Mouse (Mus musculus) hindbrain, embryonic 12.5 days (tissue): ENCODE measurements at regions not wholly inside any gene's neighbourhood (a gene's known extent, or its start where the extent isn't known, plus 50 kb on each side); places are given as distances from the start of the nearest gene placed in this dataset.

ENCODE experiments used
- ATAC-seq: fragments of 200-750 bp; cut with Nextera tagmentation; 2 replicates; pipeline ENCODE4 v1.8.0; 2017; ENCODE audit warnings: moderate TSS enrichment; ENCODE audit not compliant: low FRiP score
- H3K27ac ChIP-seq: fragments of 300-500 bp; sonication (generic); 2 replicates; pipeline ENCODE4 v1.5.1; 2016; ENCODE audit warnings: mild to moderate bottlenecking
- H3K27me3 ChIP-seq: fragments of 300-500 bp; sonication (generic); 2 replicates; pipeline ENCODE4 v1.6.1; 2016; ENCODE audit warnings: mild to moderate bottlenecking
- H3K36me3 ChIP-seq: fragments of 300-500 bp; sonication (generic); 2 replicates; pipeline ENCODE4 v1.6.1; 2016; ENCODE audit warnings: mild to moderate bottlenecking
- H3K4me1 ChIP-seq: fragments of 300-500 bp; sonication (generic); 2 replicates; pipeline ENCODE4 v1.6.1; 2016
- H3K4me2 ChIP-seq: fragments of 300-500 bp; sonication (generic); replicated peaks from 2 replicates; pipeline ENCODE4 v1.6.1; 2016; ENCODE audit warnings: mild to moderate bottlenecking
- H3K4me3 ChIP-seq: fragments of 300-500 bp; sonication (generic); 2 replicates; pipeline ENCODE4 v1.5.1; 2016; ENCODE audit warnings: mild to moderate bottlenecking
- H3K9ac ChIP-seq: fragments of 300-500 bp; sonication (generic); 2 replicates; pipeline ENCODE4 v1.6.1; 2016; ENCODE audit warnings: mild to moderate bottlenecking, moderate library complexity
- H3K9me3 ChIP-seq: fragments of 300-500 bp; sonication (generic); replicated peaks from 2 replicates; pipeline ENCODE4 v1.6.1; 2016; ENCODE audit warnings: mild to moderate bottlenecking
- WGBS: fragments of 180-500 bp; shearing (Covaris S2); methylation state at CpG from one replicate; pipeline ENCODE4 v1.1.7; 2016; 5-methylcytosine and 5-hydroxymethylcytosine counted together

- Histone ChIP-seq H3K4me3 (no peak overlapping the region), H3K36me3 (no peaks in the 10 kb centered on the region), H3K27me3 (no peaks in the 10 kb centered on the region), H3K9me3 (no peaks in the 10 kb centered on the region), H3K4me1 (0 out of 2 replicates have a peak, but pooled peaks cover 2% of the 10 kb centered on the region), H3K9ac (no peak overlapping the region), H3K27ac (no peak overlapping the region), H3K4me2 (no peak overlapping the region)
- 75% methylated on average over 8 of the region's 8 CpGs for WGBS
- ATAC-seq = no peak
These were observed 167.7 kb upstream of the Klf4 start for GRCm38 (mm10) chr4:55699917-55700316.

- no peak for ATAC-seq
- Histone ChIP-seq H3K9ac (no peak overlapping the region), H3K4me1 (0 out of 2 replicates have a peak, but pooled peaks cover 2% of the 10 kb centered on the region), H3K4me3 (no peak overlapping the region), H3K36me3 (no peaks in the 10 kb centered on the region), H3K9me3 (no peaks in the 10 kb centered on the region), H3K27me3 (no peaks in the 10 kb centered on the region), H3K4me2 (no peak overlapping the region), H3K27ac (no peak overlapping the region)
- 77% methylated on average over 5 of the region's 5 CpGs for WGBS
These were observed 166.9 kb upstream of the Klf4 start for GRCm38 (mm10) chr4:55699161-55699560.

GRCm38 (mm10) chr4:55697108-55697507 lies 164.8 kb upstream of the Klf4 start:
- Histone ChIP-seq H3K9me3 (no peaks in the 10 kb centered on the region), H3K4me1 (0 out of 2 replicates have a peak, but pooled peaks cover 2% of the 10 kb centered on the region), H3K4me2 (no peak overlapping the region), H3K4me3 (no peak overlapping the region), H3K27ac (no peak overlapping the region), H3K27me3 (no peaks in the 10 kb centered on the region), H3K36me3 (no peaks in the 10 kb centered on the region), H3K9ac (no peak overlapping the region)
- no peak for ATAC-seq
- 58% methylated on average over 12 of the region's 12 CpGs for WGBS

GRCm38 (mm10) chr4:55696428-55696827 lies 164.2 kb upstream of the Klf4 start:
- Histone ChIP-seq H3K4me1 (0 out of 2 replicates have a peak, but pooled peaks cover 2% of the 10 kb centered on the region), H3K36me3 (no peaks in the 10 kb centered on the region), H3K4me3 (no peak overlapping the region), H3K27me3 (no peaks in the 10 kb centered on the region), H3K9ac (no peak overlapping the region), H3K9me3 (no peaks in the 10 kb centered on the region), H3K4me2 (no peak overlapping the region), H3K27ac (no peak overlapping the region)
- WGBS = 22% methylated on average over 1 of the region's 1 CpGs
- ATAC-seq = no peak

- H3K27me3 ChIP-seq = no peaks in the 10 kb centered on the region
- no peak overlapping the region for H3K4me3 ChIP-seq
- 84% methylated on average over 1 of the region's 1 CpGs for WGBS
- no peaks in the 10 kb centered on the region for H3K36me3 ChIP-seq
- H3K9ac ChIP-seq = no peak overlapping the region
- ATAC-seq = no peak
- no peak overlapping the region for H3K4me2 ChIP-seq
- H3K9me3 ChIP-seq = no peaks in the 10 kb centered on the region
- H3K4me1 ChIP-seq = 0 out of 2 replicates have a peak, but pooled peaks cover 2% of the 10 kb centered on the region
- no peak overlapping the region for H3K27ac ChIP-seq
These were observed 163.0 kb upstream of the Klf4 start for GRCm38 (mm10) chr4:55695246-55695645.

GRCm38 (mm10) chr4:55689479-55689878 lies 157.2 kb upstream of the Klf4 start:
- H3K4me2 ChIP-seq = no peak overlapping the region

GRCm38 (mm10) chr4:55686771-55687170 lies 154.5 kb upstream of the Klf4 start:
- ATAC-seq = no peak
- H3K9me3 ChIP-seq = no peaks in the 10 kb centered on the region
- H3K4me3 ChIP-seq = no peak overlapping the region
- no peaks in the 10 kb centered on the region for H3K4me1 ChIP-seq
- H3K27ac ChIP-seq = no peak overlapping the region
- no peak overlapping the region for H3K4me2 ChIP-seq
- H3K9ac ChIP-seq = no peak overlapping the region
- 89% methylated on average over 3 of the region's 3 CpGs for WGBS
- no peaks in the 10 kb centered on the region for H3K36me3 ChIP-seq
- H3K27me3 ChIP-seq = no peaks in the 10 kb centered on the region

More at GRCm38 (mm10) chr4:55689479-55689878, 157.2 kb upstream of the Klf4 start:
- H3K9ac ChIP-seq = no peak overlapping the region
- 82% methylated on average over 1 of the region's 1 CpGs for WGBS
- H3K27me3 ChIP-seq = no peaks in the 10 kb centered on the region
- no peak overlapping the region for H3K4me3 ChIP-seq
- H3K4me1 ChIP-seq = no peaks in the 10 kb centered on the region
- H3K9me3 ChIP-seq = no peaks in the 10 kb centered on the region
- no peaks in the 10 kb centered on the region for H3K36me3 ChIP-seq
- H3K27ac ChIP-seq = no peak overlapping the region
- no peak for ATAC-seq

- WGBS = 69% methylated on average over 6 of the region's 6 CpGs
- Histone ChIP-seq H3K4me1 (no peaks in the 10 kb centered on the region), H3K36me3 (no peaks in the 10 kb centered on the region), H3K9ac (no peak overlapping the region), H3K27ac (no peak overlapping the region), H3K27me3 (no peaks in the 10 kb centered on the region), H3K4me2 (no peak overlapping the region), H3K4me3 (no peak overlapping the region), H3K9me3 (no peaks in the 10 kb centered on the region)
- no peak for ATAC-seq
These were observed 140.0 kb upstream of the Klf4 start for GRCm38 (mm10) chr4:55672288-55672687.

- H3K9ac ChIP-seq = no peak overlapping the region
- H3K4me1 ChIP-seq = no peaks in the 10 kb centered on the region
- 78% methylated on average over 4 of the region's 4 CpGs for WGBS
- H3K27me3 ChIP-seq = no peaks in the 10 kb centered on the region
- no peak overlapping the region for H3K4me2 ChIP-seq
- no peak overlapping the region for H3K4me3 ChIP-seq
- no peak for ATAC-seq
- no peaks in the 10 kb centered on the region for H3K9me3 ChIP-seq
- no peaks in the 10 kb centered on the region for H3K36me3 ChIP-seq
- H3K27ac ChIP-seq = no peak overlapping the region
These were observed 138.0 kb upstream of the Klf4 start for GRCm38 (mm10) chr4:55670258-55670657.

GRCm38 (mm10) chr4:55664822-55665221 lies 132.6 kb upstream of the Klf4 start:
- no peak for ATAC-seq
- Histone ChIP-seq H3K27me3 (no peaks in the 10 kb centered on the region), H3K4me1 (0 out of 2 replicates have a peak, but pooled peaks cover 4% of the 10 kb centered on the region), H3K4me2 (no peak overlapping the region), H3K36me3 (no peaks in the 10 kb centered on the region), H3K4me3 (no peak overlapping the region), H3K27ac (no peak overlapping the region), H3K9ac (no peak overlapping the region), H3K9me3 (no peaks in the 10 kb centered on the region)
- 89% methylated on average over 4 of the region's 4 CpGs for WGBS

GRCm38 (mm10) chr4:55663856-55664255 lies 131.6 kb upstream of the Klf4 start:
- ATAC-seq = no peak
- Histone ChIP-seq H3K9ac (no peak overlapping the region), H3K27ac (no peak overlapping the region), H3K27me3 (no peaks in the 10 kb centered on the region), H3K4me2 (no peak overlapping the region), H3K4me1 (0 out of 2 replicates have a peak, but pooled peaks cover 4% of the 10 kb centered on the region), H3K36me3 (no peaks in the 10 kb centered on the region), H3K4me3 (no peak overlapping the region), H3K9me3 (no peaks in the 10 kb centered on the region)
- WGBS = 27% methylated on average over 5 of the region's 5 CpGs

- no peak overlapping the region for H3K4me2 ChIP-seq
- ATAC-seq = no peak
- no peaks in the 10 kb centered on the region for H3K36me3 ChIP-seq
- H3K4me1 ChIP-seq = 0 out of 2 replicates have a peak, but pooled peaks cover 4% of the 10 kb centered on the region
- 56% methylated on average over 5 of the region's 5 CpGs for WGBS
- H3K27ac ChIP-seq = no peak overlapping the region
- no peaks in the 10 kb centered on the region; the same call in 1 of the 2 replicates for H3K27me3 ChIP-seq
- H3K4me3 ChIP-seq = no peak overlapping the region
- H3K9ac ChIP-seq = no peak overlapping the region
- no peaks in the 10 kb centered on the region for H3K9me3 ChIP-seq
These were observed 129.8 kb upstream of the Klf4 start for GRCm38 (mm10) chr4:55662041-55662440.

GRCm38 (mm10) chr4:55658904-55659303 lies 126.6 kb upstream of the Klf4 start:
- Histone ChIP-seq H3K4me1 (0 out of 2 replicates have a peak, but pooled peaks cover 2% of the 10 kb centered on the region), H3K9ac (no peak overlapping the region), H3K27me3 (no peaks in the 10 kb centered on the region; the same call in 1 of the 2 replicates), H3K4me3 (no peak overlapping the region), H3K27ac (no peak overlapping the region), H3K4me2 (no peak overlapping the region), H3K9me3 (no peaks in the 10 kb centered on the region), H3K36me3 (no peaks in the 10 kb centered on the region)
- ATAC-seq = no peak
- 78% methylated on average over 6 of the region's 6 CpGs for WGBS
